Mouse (Mus musculus): Measurements from ENCODE around the gene Arhgap44.

Gene Arhgap44

GRCm38 (mm10) chr11:65135251-65135739 lies 27.5 kb downstream of the Arhgap44 start:
- no peak for DNase-seq

DNA sequence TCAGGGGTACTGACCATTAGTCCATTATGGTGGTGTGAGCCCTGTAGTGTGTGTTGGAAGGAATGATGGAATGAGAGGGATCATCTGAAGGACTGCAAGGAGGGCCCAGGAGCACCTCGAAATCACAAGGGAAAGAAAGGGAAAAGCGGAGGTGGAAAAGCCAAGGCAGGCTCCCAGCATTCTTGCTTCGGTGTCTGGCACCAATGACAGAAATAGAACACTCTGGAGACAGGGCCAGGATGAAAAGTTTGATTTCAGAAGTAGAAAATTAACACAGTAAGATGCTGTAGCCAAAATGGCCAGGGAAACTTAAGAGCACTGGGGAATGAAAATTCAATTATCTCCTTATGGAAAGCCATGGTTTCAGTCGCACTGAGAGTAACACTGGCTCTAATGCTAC lies 29.1 kb downstream of the Arhgap44 start:
- DNase-seq: no peak

- no peak for DNase-seq
These were observed 33.7 kb downstream of the Arhgap44 start for GRCm38 (mm10) chr11:65129110-65129509.

GRCm38 (mm10) chr11:65128666-65129065 lies 34.1 kb downstream of the Arhgap44 start:
- no peak for DNase-seq

DNA sequence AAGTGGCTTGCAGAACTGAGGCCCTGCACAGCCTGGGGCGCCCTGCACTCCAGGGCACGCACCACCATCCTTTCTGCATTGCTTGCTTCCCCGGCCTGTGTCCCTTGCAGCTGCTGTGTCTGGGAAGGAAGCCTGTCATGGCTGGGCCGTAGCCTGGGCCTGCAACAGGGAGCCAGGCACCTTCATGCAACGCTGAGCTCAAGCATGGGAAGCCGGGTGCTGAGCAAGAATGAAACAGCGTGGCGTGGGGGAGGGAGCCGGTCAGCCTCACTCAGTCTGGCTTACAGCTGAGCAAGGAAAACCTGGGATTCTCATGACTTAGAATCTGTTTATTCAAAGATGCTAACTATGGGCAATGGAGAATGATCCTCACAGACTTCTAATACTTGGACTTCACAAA lies 36.2 kb downstream of the Arhgap44 start:
- peak; percentile 80 to 87 for DNase-seq

DNA sequence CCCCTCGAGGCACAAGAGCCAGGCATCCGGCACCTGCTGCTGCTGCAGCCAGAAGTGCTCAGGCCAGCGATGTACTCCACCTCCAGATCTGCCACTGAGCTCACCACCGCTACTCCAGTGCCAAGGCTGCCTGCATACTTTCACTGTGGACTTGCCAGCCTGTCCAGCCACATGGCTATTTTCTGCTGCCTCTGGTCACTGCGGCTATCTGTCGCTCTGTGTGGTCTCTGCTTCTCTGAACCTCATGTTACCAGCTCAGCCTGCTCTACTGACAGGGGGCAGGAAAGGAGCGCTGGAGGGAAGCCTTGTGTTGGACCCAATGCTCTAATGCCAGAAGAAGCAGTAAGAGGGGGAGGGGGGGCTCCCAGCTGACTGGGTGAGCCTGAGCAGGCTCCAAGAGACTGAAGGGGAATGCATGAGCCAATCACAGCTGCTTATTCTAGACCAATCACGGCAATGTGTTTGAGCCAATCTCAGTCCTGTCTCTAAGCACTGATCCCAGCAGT lies 37.8 kb downstream of the Arhgap44 start:
- peak; percentile 55 to 75 for DNase-seq

DNA sequence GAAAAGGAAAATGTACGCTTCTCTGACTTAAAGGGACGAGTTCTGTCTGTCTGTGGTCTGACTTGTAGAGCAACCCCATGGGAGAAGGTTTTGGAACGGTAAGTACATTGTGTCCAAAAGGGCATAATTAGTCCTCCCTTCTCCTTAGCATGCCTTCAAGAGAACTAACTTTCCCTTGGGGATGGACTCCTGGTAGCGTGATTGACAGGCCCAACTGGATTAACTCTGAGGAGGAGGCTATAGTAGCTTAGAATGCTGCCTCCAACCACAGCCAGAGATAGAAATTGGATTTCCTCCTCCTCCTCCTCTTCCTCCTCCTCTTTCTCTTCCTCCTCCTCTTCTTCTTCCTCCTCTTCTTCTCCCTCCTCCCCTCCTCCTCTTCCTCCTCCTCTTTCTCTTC lies 42.5 kb downstream of the Arhgap44 start:
- DNase-seq: no peak

GRCm38 (mm10) chr11:65115811-65116210 lies 47.0 kb downstream of the Arhgap44 start:
- no peak for DNase-seq

DNA sequence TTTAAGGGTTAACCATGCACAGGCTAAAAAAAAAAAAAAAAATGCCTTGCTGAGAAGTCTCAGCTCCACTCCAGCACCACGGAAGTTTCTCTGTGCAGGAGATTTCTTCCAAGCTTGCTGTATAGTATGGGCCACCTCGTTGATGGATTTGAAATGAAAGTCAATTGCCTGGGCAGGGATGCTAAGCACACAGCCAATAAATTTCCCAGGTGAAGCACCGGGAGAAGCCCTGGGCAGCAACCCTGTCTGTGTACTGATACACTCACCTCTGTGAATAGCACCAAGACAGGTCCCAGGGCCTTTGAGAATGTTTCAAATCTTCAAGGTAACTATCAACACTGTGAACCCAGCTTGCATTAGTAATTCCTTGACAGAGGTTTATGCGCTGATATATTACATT lies 50.7 kb downstream of the Arhgap44 start:
- no peak for DNase-seq

- DNase-seq: no peak
These were observed 51.1 kb downstream of the Arhgap44 start for GRCm38 (mm10) chr11:65111651-65112050.

- DNase-seq: no peak
These were observed 52.7 kb downstream of the Arhgap44 start for GRCm38 (mm10) chr11:65110058-65110457.

DNA sequence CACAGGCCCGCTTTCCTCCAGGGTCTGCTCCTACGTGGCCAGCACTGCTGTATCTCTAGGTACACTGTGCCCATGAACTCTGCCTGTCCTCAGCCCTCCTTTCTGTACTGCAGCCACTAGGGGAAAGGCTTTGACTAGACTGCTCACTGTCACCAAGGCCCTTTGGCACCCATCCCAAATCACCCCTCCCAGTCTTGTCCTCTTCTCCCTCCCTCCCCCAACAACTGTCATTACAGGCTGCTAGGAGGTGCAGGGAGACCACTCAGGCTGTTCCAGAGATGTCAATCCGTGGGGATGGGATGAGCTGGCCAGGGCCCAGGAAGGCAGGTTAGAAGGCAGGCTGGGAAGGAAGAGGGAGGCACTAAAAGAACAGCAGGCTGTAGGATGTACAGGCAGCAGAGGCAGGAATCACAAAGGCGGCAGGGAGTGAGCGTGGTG lies 55.0 kb downstream of the Arhgap44 start:
- DNase-seq: peak; percentile 31 to 51

GRCm38 (mm10) chr11:65107151-65107550 lies 55.6 kb downstream of the Arhgap44 start:
- no peak for DNase-seq

GRCm38 (mm10) chr11:65104076-65104475 lies 58.7 kb downstream of the Arhgap44 start:
- DNase-seq: no peak

DNA sequence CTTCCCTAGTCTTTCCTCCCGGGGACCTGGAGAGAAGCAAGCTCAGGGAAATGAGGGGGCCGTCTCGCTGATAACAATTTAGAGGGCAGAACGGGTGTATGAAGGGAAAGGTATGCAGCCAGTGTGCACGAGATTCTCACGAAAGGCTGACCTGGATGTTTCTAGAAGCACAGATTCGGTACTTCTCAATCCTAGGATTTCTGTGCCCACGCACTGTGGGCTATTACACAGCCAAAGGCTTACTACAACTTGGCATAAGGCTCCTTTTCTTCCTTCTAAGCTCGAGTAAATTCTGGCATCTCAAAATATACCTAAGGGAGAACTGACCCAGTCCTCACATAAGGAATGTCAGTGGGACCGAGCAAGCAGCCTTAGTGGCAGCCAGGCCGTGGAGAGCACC lies 61.6 kb downstream of the Arhgap44 start:
- DNase-seq: no peak

DNA sequence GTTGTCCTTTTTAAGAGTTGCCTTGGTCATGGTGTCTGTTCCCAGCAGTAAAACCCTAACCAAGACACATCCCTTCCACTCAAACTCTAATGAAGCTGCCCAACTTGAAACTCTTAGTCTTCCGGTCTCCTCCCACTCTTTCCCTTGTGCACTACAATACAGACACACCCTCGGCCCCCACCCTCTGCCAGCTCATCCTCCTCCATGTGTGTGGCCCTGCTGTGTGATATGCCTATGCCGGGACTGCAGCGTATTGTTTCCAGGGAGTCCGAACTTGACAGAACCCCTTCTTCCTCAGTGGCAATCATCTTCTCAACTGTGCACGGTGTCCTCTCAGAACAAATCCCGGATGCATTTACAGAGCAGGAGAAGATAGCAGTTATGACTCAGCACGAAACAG lies 62.7 kb downstream of the Arhgap44 start:
- DNase-seq: no peak

DNA sequence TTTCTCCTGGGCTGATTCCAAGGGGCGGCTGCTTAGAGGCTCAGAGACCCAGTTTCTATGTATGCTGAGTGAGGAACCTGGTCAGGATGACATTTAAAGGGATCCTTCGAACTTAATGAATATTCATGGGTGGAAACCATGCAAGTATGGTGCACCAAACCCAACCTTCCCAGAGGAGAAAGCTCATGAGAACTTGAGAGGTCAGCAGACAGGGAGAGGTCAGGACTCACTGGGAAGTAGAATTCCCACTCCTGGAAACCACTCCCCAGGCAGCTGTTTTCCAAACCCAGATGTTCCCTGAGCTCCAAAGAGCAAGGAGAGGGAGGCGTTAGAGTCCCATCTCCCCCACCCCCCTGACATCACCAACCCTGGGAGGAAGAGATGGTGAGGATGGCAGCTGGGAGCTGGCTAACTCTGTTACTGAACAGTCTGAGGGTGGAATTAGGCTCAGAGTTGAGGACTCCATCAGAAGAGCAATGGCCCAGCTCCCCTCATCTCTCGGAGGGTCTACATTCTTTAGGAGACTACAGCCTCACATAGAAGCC lies 65.2 kb downstream of the Arhgap44 start:
- DNase-seq: no peak

DNA sequence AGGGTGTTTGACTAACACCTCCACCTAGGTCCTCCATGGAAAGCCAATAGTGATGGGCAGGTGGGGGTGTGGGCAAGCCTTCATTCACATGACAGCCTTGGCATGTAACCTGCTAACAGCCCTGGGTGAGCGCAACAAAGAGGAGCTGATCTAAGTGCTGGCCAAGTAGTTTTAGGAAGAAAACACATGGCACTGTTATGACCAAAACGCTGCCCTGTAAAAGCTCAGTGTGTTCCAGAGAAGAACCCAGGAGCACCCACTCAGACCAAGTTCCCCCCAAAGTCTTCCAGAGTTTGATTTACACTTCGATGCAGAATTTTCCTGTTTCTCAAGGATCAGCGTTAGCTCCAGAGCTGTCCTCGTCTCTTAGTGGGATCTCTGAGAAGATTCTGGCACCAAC lies 65.9 kb downstream of the Arhgap44 start:
- DNase-seq: no peak

DNA sequence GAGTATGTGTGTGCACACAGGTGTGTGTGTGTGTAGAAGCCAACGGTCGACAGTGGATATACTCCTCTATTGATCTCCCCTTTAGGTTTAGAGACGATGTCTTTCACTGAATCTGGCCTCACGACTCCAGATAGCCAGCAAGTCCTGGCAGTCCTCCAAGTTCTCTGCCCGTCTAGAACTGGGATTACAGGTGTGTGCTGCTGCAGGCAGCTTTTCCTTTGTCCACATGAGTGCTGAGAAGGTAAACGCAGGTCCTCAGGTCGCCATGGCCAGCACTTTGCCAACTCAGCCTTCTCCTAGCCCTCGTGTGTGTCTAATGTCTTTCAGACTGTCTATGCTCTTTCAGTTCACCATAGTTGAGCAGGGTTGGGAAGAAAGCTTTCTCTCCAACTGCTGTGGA lies 69.9 kb downstream of the Arhgap44 start:
- DNase-seq: peak in 1 of 2 experiments; percentile 18

DNA sequence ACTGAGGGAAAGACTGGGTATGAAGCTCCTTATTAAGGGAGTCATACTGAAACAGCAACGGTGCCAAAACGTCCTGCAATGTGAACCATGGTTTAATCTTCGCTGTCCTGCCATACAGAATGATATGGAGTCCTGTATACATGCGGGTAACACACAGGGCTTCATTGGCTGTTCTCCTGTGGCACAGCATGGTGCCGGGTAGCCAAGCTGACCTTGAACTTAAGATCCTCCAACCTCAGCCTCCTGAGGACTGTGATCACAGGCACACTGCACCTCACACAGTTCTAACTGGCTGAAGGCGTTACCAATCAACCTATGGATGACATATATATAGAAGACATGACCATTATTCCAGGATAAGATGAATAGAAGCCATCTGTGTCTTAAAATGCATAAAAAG lies 72.4 kb downstream of the Arhgap44 start:
- DNase-seq: no peak

- DNase-seq: no peak
These were observed 72.8 kb downstream of the Arhgap44 start for GRCm38 (mm10) chr11:65089982-65090381.

- no peak for DNase-seq
These were observed 73.5 kb downstream of the Arhgap44 start for GRCm38 (mm10) chr11:65089282-65089681.

DNA sequence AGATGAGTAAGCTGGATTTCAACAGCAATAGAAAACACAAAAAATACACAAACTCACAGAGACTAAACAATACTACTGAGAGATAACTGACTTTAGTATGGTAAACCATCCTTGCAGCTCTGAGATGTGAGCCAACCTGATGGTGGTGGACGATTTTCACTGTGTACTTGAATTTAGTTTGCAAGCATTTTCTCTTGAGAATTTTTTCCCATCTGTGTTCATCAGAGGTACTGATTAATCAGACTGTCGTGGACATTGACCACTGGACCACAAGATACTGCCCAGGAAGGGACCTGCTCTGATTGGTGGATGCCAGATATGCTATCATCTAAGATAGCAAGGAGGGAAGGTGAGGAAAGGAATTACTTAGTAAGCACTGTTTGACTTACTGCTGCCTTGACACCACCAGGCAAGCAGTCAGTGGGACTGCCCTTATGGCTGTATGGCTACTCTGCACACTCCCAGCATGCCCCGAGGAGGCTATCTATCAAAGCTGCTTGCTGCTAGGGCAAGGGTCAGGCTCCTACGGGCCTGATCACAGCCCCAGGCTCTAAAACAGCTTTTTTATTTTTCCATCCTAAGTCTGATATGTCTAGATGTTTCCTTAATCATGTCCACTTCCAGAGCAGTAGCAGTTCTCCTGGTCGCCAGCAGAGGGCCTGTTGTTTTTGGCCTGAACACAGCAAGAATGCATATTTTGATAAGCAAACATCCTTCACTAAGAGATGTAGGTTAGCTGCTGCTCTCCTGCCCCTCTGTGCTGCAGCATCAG lies 74.1 kb downstream of the Arhgap44 start:
- DNase-seq: peak; percentile 84 to 85

GRCm38 (mm10) chr11:65080761-65081160 lies 82.0 kb downstream of the Arhgap44 start:
- DNase-seq: no peak

Data from kidney, postnatal 4 days (tissue).